Mouse (Mus musculus) myocyte (in vitro differentiated cells): ENCODE measurements at regions not wholly inside any gene's neighbourhood (a gene's known extent, or its start where the extent isn't known, plus 50 kb on each side); places are given as distances from the start of the nearest gene placed in this dataset.

Experiments used
- CEBPB ChIP-seq: IDR thresholded peaks from 2 replicates; pipeline ENCODE4 v1.6.1; 2011; ENCODE audit warnings: mild to moderate bottlenecking, moderate library complexity; ENCODE audit not compliant: poor library complexity, insufficient read depth, severe bottlenecking
- MAX ChIP-seq: IDR thresholded peaks from one replicate; pipeline ENCODE4 v1.6.1; 2011; ENCODE audit warnings: low read depth, mild to moderate bottlenecking, control low read depth
- MYOD1 ChIP-seq, 3 experiments: IDR thresholded peaks; one replicate each; pipeline ENCODE4 v1.6.1; 2011; ENCODE audit warnings: control low read depth in 2 of 3, low read depth in 2 of 3, mild to moderate bottlenecking in 2 of 3, moderate library complexity in 1 of 3; ENCODE audit not compliant: insufficient read length in 2 of 3, control insufficient read depth in 1 of 3
- POLR2A ChIP-seq: IDR thresholded peaks from one replicate; pipeline ENCODE4 v1.6.1; 2011; ENCODE audit warnings: low read depth, mild to moderate bottlenecking, control low read depth, moderate library complexity; ENCODE audit not compliant: insufficient read length
- POLR2AphosphoS2 ChIP-seq: IDR thresholded peaks from one replicate; pipeline ENCODE4 v1.6.1; 2011; ENCODE audit warnings: low read depth, control low read depth; ENCODE audit not compliant: insufficient read length
- SRF ChIP-seq: IDR thresholded peaks from one replicate; pipeline ENCODE4 v1.6.1; 2011; ENCODE audit warnings: low read depth; ENCODE audit not compliant: control insufficient read depth, insufficient read length
- TCF12 ChIP-seq: IDR thresholded peaks from one replicate; pipeline ENCODE4 v1.6.1; 2011; ENCODE audit warnings: mild to moderate bottlenecking, control low read depth; ENCODE audit not compliant: poor library complexity, insufficient read depth, severe bottlenecking

DNA sequence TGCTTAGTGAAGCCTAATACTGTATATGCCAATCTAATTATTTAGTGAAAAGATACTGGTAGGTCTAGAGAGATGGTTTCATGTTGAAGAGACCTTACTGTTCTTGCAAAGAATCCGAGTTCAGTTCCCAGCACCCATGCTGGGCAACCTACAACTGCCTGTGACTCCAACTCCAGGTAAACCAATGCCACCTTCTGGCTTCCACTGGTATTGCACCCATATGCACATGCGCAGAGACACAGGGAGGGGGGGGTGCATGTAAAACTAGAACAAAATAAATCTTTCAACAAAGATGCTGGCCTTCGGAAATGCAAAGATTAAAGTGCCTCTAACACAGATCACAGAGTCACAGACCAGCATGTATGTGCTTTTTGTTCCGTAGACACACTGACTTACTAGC, 348.5 kb upstream of the Tmem132c start:
- TF ChIP-seq TCF12, result no peak
- no peak for TF ChIP-seq POLR2A
- TF ChIP-seq CEBPB, result no peak
- no peak for TF ChIP-seq MYOD1 (IDR thresholded peaks at IDR 0.05; ENCODE audit: control insufficient read depth in 1 of 3, insufficient read length in 2 of 3, low read depth in 2 of 3)
- no peak for TF ChIP-seq SRF
- TF ChIP-seq POLR2AphosphoS2, result no peak
- TF ChIP-seq MAX, result no peak
